Mouse (Mus musculus) kidney, embryonic 15.5 days (tissue): Measurements from ENCODE around the gene Fibp. TPM values are rescaled to one million over a fixed set of nuclear protein-coding genes. Genes with fewer than 3 reads are reported as not detected.

Experiments
- ATAC-seq: fragments of 200-750 bp; cut with Nextera tagmentation; replicated peaks from 2 replicates; pipeline ENCODE4 v1.8.0; 2017; ENCODE audit warnings: moderate TSS enrichment; ENCODE audit not compliant: low FRiP score
- H3K27ac ChIP-seq: fragments of 300-500 bp; sonication (generic); 2 replicates; pipeline ENCODE4 v1.5.1; 2015; ENCODE audit warnings: mild to moderate bottlenecking, inconsistent platforms
- H3K27me3 ChIP-seq: fragments of 300-500 bp; sonication (generic); 2 replicates; pipeline ENCODE4 v1.6.1; 2015; ENCODE audit warnings: inconsistent platforms
- H3K36me3 ChIP-seq: fragments of 300-500 bp; sonication (generic); 2 replicates; pipeline ENCODE4 v1.6.1; 2015; ENCODE audit warnings: inconsistent platforms
- H3K4me1 ChIP-seq: fragments of 300-500 bp; sonication (generic); 2 replicates; pipeline ENCODE4 v1.6.1; 2015; ENCODE audit warnings: inconsistent platforms
- H3K4me2 ChIP-seq: fragments of 300-500 bp; sonication (generic); 2 replicates; pipeline ENCODE4 v1.6.1; 2015; ENCODE audit warnings: moderate library complexity, mild to moderate bottlenecking, inconsistent platforms
- H3K4me3 ChIP-seq: fragments of 300-500 bp; sonication (generic); replicated peaks from 2 replicates; pipeline ENCODE4 v1.5.1; 2015; ENCODE audit warnings: mild to moderate bottlenecking, inconsistent platforms
- H3K9ac ChIP-seq: fragments of 300-500 bp; sonication (generic); 2 replicates; pipeline ENCODE4 v1.6.1; 2015; ENCODE audit warnings: mild to moderate bottlenecking, inconsistent platforms
- H3K9me3 ChIP-seq: fragments of 300-500 bp; sonication (generic); replicated peaks from 2 replicates; pipeline ENCODE4 v1.6.1; 2016; ENCODE audit warnings: inconsistent platforms
- WGBS: fragments of 180-500 bp; shearing (Covaris S2); methylation state at CpG from one replicate; pipeline ENCODE4 v1.1.7; 2015; ENCODE audit warnings: mixed read lengths; 5-methylcytosine and 5-hydroxymethylcytosine counted together
- polyA plus RNA-seq: library from polyadenylated mRNA; unstranded; fragments of >200 nt; fragmentation: Nextera tagmentation; extraction: Ambion mirVana; gene quantifications from 2 replicates; pipeline ENCODE4 v1.2.1, GENCODE M21; 2015

Gene Fibp
- polyA plus RNA-seq: 119 and 128 TPM in 2 replicates

DNA sequence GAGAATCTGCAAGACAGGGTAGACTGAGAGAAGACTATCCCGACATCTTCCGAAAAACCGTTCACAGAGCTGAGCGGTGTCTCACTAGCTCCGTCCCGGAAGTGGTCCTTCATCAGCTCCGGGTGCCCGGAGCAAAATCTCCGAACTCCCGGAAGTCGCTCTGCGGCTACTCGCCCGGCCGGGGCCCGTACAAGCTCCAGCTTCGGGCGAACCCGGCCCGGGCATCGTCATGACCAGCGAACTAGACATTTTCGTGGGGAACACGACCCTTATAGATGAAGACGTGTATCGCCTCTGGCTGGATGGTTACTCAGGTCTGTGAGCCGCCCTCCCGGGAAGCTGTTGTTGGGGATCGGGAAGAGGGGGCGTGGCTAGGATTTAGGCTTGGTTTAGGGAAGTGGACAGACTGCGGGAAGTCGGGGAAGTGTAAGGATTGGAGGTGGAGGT is at the start of gene Fibp:
Gene Fibp, plus strand, starts transcription at position 151 of the 447 bp plus-strand sequence.
- WGBS: under 1% methylated on average over 32 of the region's 32 CpGs
- H3K4me3 ChIP-seq: peak within 1 kb of the TSS; percentile 69
- no peaks in the 10 kb centered on the region for H3K9me3 ChIP-seq
- H3K4me1 ChIP-seq: peaks cover 53% of the 10 kb centered on the region
- H3K36me3 ChIP-seq: peaks cover 38% of the 10 kb centered on the region
- peak within 1 kb of the TSS; percentile 80 for H3K4me2 ChIP-seq
- ATAC-seq: peak; percentile 43
- H3K27me3 ChIP-seq: 0 out of 2 replicates have a peak, but pooled peaks cover 2% of the 10 kb centered on the region
- peak within 1 kb of the TSS; percentile 70 for H3K9ac ChIP-seq
- H3K27ac ChIP-seq: peak within 1 kb of the TSS; percentile 71

DNA sequence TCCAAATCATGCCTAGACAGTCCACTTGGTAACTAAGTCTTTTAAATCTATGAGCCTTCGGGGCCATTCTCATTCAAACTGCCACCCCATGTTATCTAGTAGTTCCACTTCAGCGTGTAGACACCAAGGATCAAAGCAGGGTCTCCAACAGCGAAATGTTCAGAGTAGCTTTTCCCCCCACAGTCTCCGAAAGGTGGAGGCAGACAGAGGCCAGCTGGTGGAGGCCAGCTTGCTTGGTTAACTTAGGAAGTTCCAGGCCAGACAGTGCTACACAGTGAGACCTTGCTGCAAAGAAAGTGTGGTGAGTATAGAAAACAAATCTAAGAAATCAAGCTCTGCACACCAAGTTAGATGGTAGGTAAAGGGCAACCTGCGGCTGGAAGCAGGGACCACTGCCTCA is 49.8 kb upstream of the Fibp start:
- Histone ChIP-seq H3K27me3 (no peaks in the 10 kb centered on the region), H3K9me3 (no peaks in the 10 kb centered on the region), H3K4me1 (peaks cover 16% of the 10 kb centered on the region), H3K27ac (no peak overlapping the region), H3K4me2 (no peak overlapping the region), H3K36me3 (peaks cover 9% of the 10 kb centered on the region; the same call in 1 of the 2 replicates), H3K9ac (no peak overlapping the region), H3K4me3 (no peak overlapping the region)
- WGBS: 83% methylated on average over 5 of the region's 5 CpGs
- no peak for ATAC-seq

DNA sequence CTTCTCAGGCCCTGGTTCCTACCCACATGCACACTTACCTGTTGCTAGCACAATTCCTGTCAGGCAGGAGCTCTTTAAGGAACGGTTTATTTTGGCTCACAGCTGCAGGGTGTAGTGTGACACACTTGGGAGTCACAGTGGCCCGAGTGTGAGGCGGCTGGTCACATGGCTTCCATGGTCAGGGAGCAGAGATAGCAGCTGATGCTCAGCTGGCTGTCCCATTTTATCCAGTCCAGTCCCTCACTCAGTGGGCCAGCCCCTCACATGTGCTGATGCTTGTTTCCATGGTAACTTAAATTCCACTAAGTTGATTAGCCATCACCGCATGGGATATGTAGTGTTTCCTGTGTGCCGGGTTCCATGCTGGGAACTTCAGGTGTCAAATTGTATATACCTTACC is 48.5 kb upstream of the Fibp start:
- Histone ChIP-seq H3K4me2 (no peak overlapping the region), H3K9ac (no peak overlapping the region), H3K36me3 (peaks cover 9% of the 10 kb centered on the region; the same call in 1 of the 2 replicates), H3K4me3 (no peak overlapping the region), H3K9me3 (no peaks in the 10 kb centered on the region), H3K27ac (no peak overlapping the region), H3K27me3 (no peaks in the 10 kb centered on the region), H3K4me1 (peaks cover 12% of the 10 kb centered on the region)
- no peak for ATAC-seq
- WGBS: 54% methylated on average over 5 of the region's 5 CpGs

DNA sequence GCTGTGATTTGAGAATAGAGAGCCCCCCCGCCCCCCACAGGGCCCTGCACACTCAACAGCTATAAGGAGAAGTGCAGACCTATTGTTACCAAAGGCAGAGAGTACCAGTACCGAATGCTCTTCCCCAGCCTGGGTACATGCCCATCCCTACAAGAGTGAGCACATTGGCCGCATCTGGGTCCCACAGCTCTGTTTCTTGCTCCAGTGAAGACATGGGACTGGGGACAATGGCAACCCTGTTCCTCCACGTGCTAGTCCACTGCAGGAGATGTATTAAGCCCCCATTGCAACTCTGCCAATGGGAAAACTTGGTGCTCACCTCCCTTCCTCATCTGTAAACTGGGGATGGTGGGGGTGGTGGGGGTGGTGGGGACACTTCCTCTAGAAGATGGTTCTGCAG is 46.6 kb upstream of the Fibp start:
- Histone ChIP-seq H3K4me3 (no peak overlapping the region), H3K9me3 (no peaks in the 10 kb centered on the region), H3K27me3 (no peaks in the 10 kb centered on the region), H3K4me1 (0 out of 2 replicates have a peak, but pooled peaks cover 2% of the 10 kb centered on the region), H3K4me2 (no peak overlapping the region), H3K36me3 (peaks cover 18% of the 10 kb centered on the region), H3K27ac (no peak overlapping the region), H3K9ac (no peak overlapping the region)
- ATAC-seq: no peak
- 77% methylated on average over 4 of the region's 4 CpGs for WGBS

DNA sequence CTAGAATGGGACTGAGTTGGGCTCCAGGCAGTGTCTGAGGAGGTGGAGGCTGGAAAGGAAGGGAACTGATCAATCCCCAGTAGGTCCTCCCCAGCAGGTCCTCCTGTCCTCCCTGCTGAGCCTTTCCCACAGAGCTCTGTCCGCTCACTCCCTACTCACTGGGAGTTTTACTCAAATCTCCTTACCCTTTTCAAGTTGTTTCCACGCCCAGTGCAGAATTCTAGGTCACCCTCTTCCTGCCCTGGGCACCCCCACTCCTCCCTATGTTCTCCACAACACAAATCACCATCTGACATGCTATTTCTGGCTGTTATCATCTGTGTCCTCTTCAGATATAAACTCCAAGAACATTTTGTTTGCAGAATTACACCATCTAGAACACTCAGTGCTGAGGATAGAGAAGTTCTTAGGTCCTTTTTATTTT is 45.9 kb upstream of the Fibp start:
- 72% methylated on average over 2 of the region's 2 CpGs for WGBS
- no peak overlapping the region for H3K9ac ChIP-seq

DNA sequence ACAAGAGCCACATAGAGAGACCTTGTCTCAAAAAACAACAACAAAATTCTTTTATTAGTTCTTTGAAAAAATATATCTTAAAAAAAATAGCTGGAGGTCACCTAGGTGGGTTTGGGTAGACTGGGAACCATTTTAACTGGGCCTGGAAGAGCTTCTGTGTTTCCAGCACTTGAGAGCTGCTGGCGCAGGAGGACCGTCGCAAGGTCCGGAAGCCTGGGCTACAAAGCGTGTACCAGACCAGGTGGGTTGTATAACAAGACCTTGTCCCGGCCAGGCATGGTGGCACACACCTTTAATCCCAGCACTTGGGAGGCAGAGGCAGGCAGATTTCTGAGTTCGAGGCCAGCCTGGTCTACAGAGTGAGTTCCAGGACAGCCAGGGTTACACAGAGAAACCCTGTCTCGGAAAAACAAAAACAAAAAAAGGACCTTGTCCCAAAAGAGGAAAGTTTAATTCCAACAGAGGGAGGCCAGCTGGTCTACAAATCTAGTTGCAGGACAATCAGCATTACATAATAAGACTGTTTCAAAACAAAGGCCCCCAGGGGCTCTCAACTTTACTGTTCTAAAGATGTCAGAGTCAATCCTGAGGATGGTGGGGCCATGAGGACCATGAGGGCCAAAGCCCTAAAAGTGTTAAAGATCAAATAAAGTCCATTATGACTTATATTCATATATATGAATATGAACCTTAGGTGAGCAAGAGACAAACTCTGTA is 41.5 kb upstream of the Fibp start:
- Histone ChIP-seq H3K9me3 (no peaks in the 10 kb centered on the region), H3K27me3 (no peaks in the 10 kb centered on the region), H3K36me3 (peaks cover 53% of the 10 kb centered on the region), H3K9ac (no peak overlapping the region), H3K27ac (no peak overlapping the region), H3K4me1 (peaks cover 12% of the 10 kb centered on the region), H3K4me2 (no peak overlapping the region), H3K4me3 (no peak overlapping the region)
- no peak for ATAC-seq
- WGBS: 89% methylated on average over 8 of the region's 8 CpGs

More for the DNA sequence above, 45.9 kb upstream of the Fibp start:
- ATAC-seq: no peak
- Histone ChIP-seq H3K27me3 (no peaks in the 10 kb centered on the region), H3K9me3 (no peaks in the 10 kb centered on the region), H3K27ac (no peak overlapping the region), H3K4me1 (no peaks in the 10 kb centered on the region), H3K4me3 (no peak overlapping the region), H3K36me3 (peaks cover 19% of the 10 kb centered on the region), H3K4me2 (no peak overlapping the region)

DNA sequence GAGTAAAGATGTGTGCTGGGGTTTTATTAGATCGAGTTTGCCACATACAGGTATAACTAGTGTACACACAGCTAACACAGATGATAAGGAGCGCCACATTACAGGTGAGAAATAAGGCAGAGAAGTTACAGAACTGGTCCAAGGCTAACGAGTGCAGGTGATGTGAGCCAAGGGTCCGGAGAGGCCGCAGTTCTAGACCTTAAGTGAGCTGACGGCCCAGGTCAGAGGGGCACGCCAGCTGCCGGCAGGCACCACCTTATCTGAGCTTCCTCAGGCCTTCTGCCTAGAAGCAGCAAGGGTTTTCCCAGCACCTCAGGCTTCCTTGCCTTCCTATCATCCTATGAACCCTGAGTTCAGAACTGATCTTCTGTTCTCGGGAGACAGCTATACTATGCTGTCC is 40.8 kb upstream of the Fibp start:
- Histone ChIP-seq H3K27ac (no peak overlapping the region), H3K36me3 (peaks cover 53% of the 10 kb centered on the region), H3K27me3 (no peaks in the 10 kb centered on the region), H3K4me2 (no peak overlapping the region), H3K4me3 (no peak overlapping the region), H3K9ac (no peak overlapping the region), H3K4me1 (peaks cover 15% of the 10 kb centered on the region), H3K9me3 (no peaks in the 10 kb centered on the region)
- ATAC-seq: no peak
- 90% methylated on average over 9 of the region's 9 CpGs for WGBS

DNA sequence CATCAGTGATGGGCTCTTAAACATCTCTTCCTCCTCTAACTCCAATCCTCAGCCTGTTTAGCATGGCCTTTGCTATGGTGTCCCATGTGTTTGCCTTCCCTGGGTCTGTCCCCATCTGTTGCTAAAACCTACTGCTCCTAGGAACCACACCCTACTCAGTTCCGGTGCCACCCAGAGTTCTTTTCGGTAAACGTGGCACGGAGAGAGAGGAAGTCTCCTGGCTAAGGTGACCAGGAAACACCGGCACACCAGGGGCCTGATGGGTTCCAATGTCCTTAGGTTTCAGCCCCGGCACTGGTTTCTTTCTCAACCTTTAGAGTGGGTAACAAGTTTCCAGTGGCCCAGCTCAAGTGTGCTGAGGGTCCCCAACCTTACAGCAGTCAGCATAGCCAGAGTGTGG is 39.8 kb upstream of the Fibp start:
- no peaks in the 10 kb centered on the region for H3K9me3 ChIP-seq
- H3K27ac ChIP-seq: no peak overlapping the region
- no peak for ATAC-seq
- peaks cover 53% of the 10 kb centered on the region for H3K36me3 ChIP-seq
- H3K27me3 ChIP-seq: no peaks in the 10 kb centered on the region
- H3K4me1 ChIP-seq: peaks cover 15% of the 10 kb centered on the region
- H3K4me2 ChIP-seq: no peak overlapping the region
- no peak overlapping the region for H3K4me3 ChIP-seq
- H3K9ac ChIP-seq: no peak overlapping the region
- WGBS: 93% methylated on average over 6 of the region's 6 CpGs

DNA sequence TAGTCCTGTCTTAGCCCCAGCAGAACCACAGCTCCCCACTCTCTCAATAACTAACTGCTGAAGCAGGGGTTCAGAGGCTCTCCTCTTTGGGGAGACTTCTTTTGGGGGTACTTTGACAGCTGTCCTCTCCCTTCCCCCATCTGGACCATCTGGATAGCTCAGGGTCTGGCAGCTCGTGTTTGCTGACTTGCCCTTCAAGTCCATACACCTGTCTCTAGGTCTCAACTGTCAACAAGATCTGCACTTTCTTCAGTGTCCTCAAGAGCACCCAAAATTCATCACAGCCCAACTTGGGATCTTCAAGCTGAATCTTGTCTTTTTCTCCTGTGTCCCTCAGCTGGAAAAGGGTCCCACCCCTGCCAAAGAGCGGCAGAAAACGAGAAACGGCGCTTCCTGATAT is 38.6 kb upstream of the Fibp start:
- no peak for ATAC-seq
- Histone ChIP-seq H3K9me3 (no peaks in the 10 kb centered on the region), H3K36me3 (peaks cover 62% of the 10 kb centered on the region), H3K4me2 (no peak overlapping the region), H3K4me3 (no peak overlapping the region), H3K27ac (no peak overlapping the region), H3K27me3 (no peaks in the 10 kb centered on the region), H3K4me1 (peaks cover 26% of the 10 kb centered on the region), H3K9ac (no peak overlapping the region)
- 85% methylated on average over 5 of the region's 5 CpGs for WGBS

DNA sequence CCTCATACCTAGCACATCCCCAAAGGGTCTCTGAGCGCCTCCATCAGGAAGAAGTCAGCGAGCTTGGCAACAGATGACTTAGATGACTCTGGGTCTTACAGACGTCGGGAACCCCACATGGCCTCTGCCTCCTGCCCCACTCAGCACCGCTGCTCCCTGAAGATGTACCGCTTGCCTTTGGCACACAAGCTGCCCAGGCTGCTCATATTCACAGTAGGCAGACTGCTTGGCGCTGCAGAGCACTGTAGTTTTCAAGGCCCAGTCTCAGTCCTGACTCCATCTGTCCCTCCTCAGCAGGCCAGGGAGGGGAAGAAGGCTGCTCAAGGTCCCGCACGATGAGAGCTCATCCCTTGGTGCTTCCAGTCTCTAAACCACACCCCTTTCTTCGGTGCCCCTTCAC is 38.1 kb upstream of the Fibp start:
- H3K27me3 ChIP-seq: no peaks in the 10 kb centered on the region
- no peak overlapping the region for H3K9ac ChIP-seq
- WGBS: 90% methylated on average over 10 of the region's 10 CpGs
- no peak overlapping the region for H3K27ac ChIP-seq
- no peak overlapping the region for H3K4me3 ChIP-seq
- H3K4me1 ChIP-seq: peaks cover 31% of the 10 kb centered on the region
- no peak for ATAC-seq
- peaks cover 65% of the 10 kb centered on the region for H3K36me3 ChIP-seq
- no peak overlapping the region for H3K4me2 ChIP-seq
- no peaks in the 10 kb centered on the region for H3K9me3 ChIP-seq

DNA sequence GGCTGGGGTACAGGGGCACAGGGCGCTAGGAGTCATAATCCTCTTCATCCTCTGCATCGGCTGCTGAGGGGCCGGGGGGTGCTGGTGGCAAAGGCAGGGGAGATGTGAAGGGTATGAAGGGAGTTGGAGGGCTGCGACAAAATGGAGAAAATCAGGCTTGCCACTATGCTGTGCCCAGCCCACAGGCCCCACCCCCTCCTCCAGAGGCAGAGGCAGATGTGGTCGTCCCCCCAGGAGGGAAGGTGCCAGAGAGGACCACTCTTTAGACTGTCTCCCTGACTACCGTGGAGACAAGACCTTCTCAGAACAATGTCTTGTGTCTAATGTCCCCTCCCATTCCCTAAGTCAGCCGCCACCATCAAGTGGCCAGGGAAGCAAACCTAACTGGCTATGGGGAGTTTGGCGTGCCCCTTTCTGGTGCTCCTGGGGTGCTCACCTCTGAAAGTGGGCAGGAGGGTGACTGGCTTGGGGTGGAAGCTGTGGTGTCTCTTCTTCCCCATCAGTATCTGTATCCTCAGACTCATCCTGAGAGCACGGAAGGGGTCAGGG is 37.4 kb upstream of the Fibp start:
- peaks cover 63% of the 10 kb centered on the region for H3K36me3 ChIP-seq
- peak overlapping the region; percentile 79 for H3K4me2 ChIP-seq
- H3K9ac ChIP-seq: 0 out of 2 replicates have a peak overlapping the region, but pooled peaks have one; percentile 82
- H3K27ac ChIP-seq: 0 out of 2 replicates have a peak overlapping the region, but pooled peaks have one; percentile 95
- peak overlapping the region; percentile 86 for H3K4me3 ChIP-seq
- no peaks in the 10 kb centered on the region for H3K27me3 ChIP-seq
- WGBS: 85% methylated on average over 9 of the region's 9 CpGs
- peaks cover 34% of the 10 kb centered on the region for H3K4me1 ChIP-seq
- no peaks in the 10 kb centered on the region for H3K9me3 ChIP-seq
- ATAC-seq: no peak

DNA sequence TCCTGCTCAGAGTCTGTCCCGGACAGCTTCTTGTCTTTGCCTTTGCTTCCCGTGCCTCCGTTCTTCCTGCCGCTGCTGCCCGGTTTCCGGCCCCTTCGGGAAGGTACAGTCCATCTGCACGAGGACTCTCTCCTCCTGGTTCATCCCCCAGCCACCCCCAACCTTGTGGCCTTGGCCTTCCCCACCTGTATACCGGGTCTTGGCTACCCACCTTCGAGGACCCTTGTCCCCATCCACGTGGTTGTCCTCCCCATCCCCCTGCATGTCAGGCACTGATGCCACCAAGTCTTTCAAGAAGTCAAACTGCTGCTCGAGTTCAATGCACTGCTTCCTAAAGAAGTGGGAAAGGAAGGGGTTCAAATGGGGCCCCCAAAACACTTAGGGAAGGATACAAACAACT is 36.9 kb upstream of the Fibp start:
- Histone ChIP-seq H3K4me1 (peaks cover 38% of the 10 kb centered on the region), H3K4me2 (peak overlapping the region; percentile 79), H3K36me3 (peaks cover 58% of the 10 kb centered on the region), H3K9me3 (no peaks in the 10 kb centered on the region), H3K27me3 (no peaks in the 10 kb centered on the region), H3K27ac (peak overlapping the region; percentile 95), H3K9ac (peak overlapping the region; percentile 82), H3K4me3 (peak overlapping the region; percentile 86)
- ATAC-seq: no peak
- WGBS: 63% methylated on average over 12 of the region's 12 CpGs
